Mouse (Mus musculus): ENCODE data around the gene Zc3h12d. TPM values are rescaled to one million over a fixed set of nuclear protein-coding genes. Genes with fewer than 3 reads are reported as not detected.

Gene Zc3h12d
- polyA plus RNA-seq, 1 experiment from 2014 or later = 0.05 TPM

DNA sequence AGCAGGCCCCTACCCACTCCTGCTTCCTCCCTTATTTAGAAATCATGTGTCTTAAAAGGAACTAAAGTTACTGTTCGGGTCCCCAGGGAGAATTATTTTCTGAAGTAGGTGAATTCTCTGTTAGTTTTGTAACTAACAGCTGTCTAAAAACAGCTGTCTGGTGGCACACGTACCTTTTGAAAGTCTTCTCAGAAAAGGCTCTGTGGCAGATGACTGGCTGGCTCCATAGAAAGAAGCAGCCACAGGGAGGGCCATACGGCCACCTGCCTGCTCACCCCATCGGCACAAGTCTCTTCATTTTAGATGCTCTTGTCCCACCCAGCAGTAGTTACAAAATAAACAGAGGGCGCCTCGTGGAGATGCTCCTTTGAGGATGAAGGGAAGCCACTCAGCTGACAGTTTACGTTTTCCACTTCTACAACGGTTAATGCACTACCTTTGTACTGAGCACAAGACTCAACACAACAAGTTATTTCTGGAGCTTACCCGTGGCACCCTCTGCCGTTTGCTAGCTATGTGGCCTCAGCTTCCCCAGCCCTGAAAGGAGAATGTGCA is 2.5 kb downstream of the Zc3h12d start:
- no peak overlapping the region for H3K4me3 ChIP-seq (ENCODE audit: low read depth, low read length)
- no peaks in the 10 kb centered on the region for H3K9me3 ChIP-seq (ENCODE audit: control insufficient read depth, low read length)
- no peaks in the 10 kb centered on the region for H3K4me1 ChIP-seq (replicated peaks; ENCODE audit: control insufficient read depth, insufficient read depth, low read length)
- WGBS = 76% methylated on average over 10 of the region's 10 CpGs
- H3K4me2 ChIP-seq (replicated peaks; ENCODE audit: low read depth, low read length) = no peak overlapping the region
- no peaks in the 10 kb centered on the region for H3K36me3 ChIP-seq (ENCODE audit: control insufficient read depth, insufficient read depth, low read length)
- DNase-seq (ENCODE audit: low spot score) (no peak), ATAC-seq (ENCODE audit: low FRiP score) (no peak)
- H3K27ac ChIP-seq (ENCODE audit: low read depth, low read length) = no peak overlapping the region
- H3K27me3 ChIP-seq (ENCODE audit: control insufficient read depth, insufficient read depth, low read length) = no peaks in the 10 kb centered on the region
- no peak overlapping the region for H3K9ac ChIP-seq (ENCODE audit: low read depth, low read length)

DNA sequence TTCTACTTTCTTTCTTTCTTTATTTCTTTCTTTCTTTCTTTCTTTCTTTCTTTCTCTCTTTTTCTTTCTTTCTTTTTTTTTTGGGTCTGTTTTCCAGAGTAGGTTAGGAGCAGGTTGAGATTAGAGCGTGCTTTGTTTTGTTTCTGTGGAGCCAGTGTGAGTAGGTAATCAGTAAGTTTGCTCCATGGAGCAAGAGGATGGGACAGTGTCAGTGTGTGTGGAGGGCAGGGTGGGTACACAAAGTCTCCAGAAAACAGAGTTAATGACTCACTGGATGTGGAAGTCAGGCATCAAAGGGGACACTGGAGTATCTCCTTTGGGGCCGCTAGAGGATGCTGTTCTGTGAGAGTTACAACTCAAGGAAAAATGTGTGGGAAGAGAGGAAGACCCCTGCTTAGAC is 4.6 kb downstream of the Zc3h12d start:
- Histone ChIP-seq H3K9ac (ENCODE audit: low read depth, low read length) (no peak overlapping the region), H3K4me2 (replicated peaks; ENCODE audit: low read depth, low read length) (no peak overlapping the region), H3K36me3 (ENCODE audit: control insufficient read depth, insufficient read depth, low read length) (no peaks in the 10 kb centered on the region), H3K4me1 (replicated peaks; ENCODE audit: control insufficient read depth, insufficient read depth, low read length) (no peaks in the 10 kb centered on the region), H3K9me3 (ENCODE audit: control insufficient read depth, low read length) (no peaks in the 10 kb centered on the region), H3K27ac (ENCODE audit: low read depth, low read length) (no peak overlapping the region), H3K27me3 (ENCODE audit: control insufficient read depth, insufficient read depth, low read length) (no peaks in the 10 kb centered on the region), H3K4me3 (ENCODE audit: low read depth, low read length) (no peak overlapping the region)
- ATAC-seq (ENCODE audit: low FRiP score) (no peak), DNase-seq (ENCODE audit: low spot score) (no peak)
- 70% methylated on average over 2 of the region's 2 CpGs for WGBS

DNA sequence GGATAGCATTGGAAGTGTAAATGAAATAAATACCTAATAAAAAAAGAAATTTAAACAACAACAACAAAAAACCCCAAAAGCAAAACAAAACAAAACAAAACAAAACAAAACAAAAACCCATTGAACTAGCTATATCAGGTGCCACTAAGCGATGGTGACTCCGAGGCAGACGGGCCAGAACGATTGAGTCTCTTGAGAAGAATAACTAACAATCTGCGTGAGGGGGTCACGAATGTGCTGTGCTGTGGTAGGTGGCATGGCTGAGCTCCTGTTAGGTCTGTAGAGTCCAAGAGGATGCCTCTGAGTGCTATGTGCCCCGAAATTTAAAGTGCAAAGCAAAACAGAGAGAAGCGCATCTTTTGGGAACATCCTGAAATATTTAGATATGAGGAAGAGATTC is 5.2 kb downstream of the Zc3h12d start:
- no peaks in the 10 kb centered on the region for H3K36me3 ChIP-seq (ENCODE audit: control insufficient read depth, insufficient read depth, low read length)
- H3K4me2 ChIP-seq (replicated peaks; ENCODE audit: low read depth, low read length) = no peak overlapping the region
- no peak overlapping the region for H3K4me3 ChIP-seq (ENCODE audit: low read depth, low read length)
- H3K9me3 ChIP-seq (ENCODE audit: control insufficient read depth, low read length) = no peaks in the 10 kb centered on the region
- no peaks in the 10 kb centered on the region for H3K4me1 ChIP-seq (replicated peaks; ENCODE audit: control insufficient read depth, insufficient read depth, low read length)
- H3K27ac ChIP-seq (ENCODE audit: low read depth, low read length) = no peak overlapping the region
- no peak for ATAC-seq (ENCODE audit: low FRiP score)
- no peak for DNase-seq (ENCODE audit: low spot score)
- H3K9ac ChIP-seq (ENCODE audit: low read depth, low read length) = no peak overlapping the region
- 89% methylated on average over 8 of the region's 8 CpGs for WGBS
- no peaks in the 10 kb centered on the region for H3K27me3 ChIP-seq (ENCODE audit: control insufficient read depth, insufficient read depth, low read length)

DNA sequence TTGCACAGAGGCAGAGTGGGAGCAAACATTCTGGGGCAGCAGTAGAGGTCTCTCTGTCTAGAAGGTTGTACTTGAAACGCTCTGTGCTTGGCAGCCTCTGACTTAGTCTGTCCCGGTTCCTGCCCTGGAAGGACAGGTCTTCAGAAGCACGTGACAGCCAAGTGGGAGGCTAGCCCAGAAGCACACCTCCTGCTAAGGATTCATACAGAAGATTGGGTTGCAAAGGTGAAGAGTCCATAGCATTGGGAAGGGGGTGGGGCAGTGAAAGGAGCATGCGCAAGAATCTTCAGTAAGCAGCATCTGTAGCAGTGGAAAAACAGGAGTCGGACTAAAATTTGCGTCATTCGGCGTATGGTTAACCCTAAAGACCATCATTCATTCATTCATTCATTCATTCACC is 5.8 kb downstream of the Zc3h12d start:
- no peak overlapping the region for H3K4me2 ChIP-seq (replicated peaks; ENCODE audit: low read depth, low read length)
- DNase-seq (ENCODE audit: low spot score) = no peak
- no peak overlapping the region for H3K9ac ChIP-seq (ENCODE audit: low read depth, low read length)
- no peaks in the 10 kb centered on the region for H3K27me3 ChIP-seq (ENCODE audit: control insufficient read depth, insufficient read depth, low read length)
- WGBS = 91% methylated on average over 8 of the region's 8 CpGs
- H3K36me3 ChIP-seq (ENCODE audit: control insufficient read depth, insufficient read depth, low read length) = no peaks in the 10 kb centered on the region
- H3K4me1 ChIP-seq (replicated peaks; ENCODE audit: control insufficient read depth, insufficient read depth, low read length) = no peaks in the 10 kb centered on the region
- no peaks in the 10 kb centered on the region for H3K9me3 ChIP-seq (ENCODE audit: control insufficient read depth, low read length)
- no peak overlapping the region for H3K4me3 ChIP-seq (ENCODE audit: low read depth, low read length)
- no peak overlapping the region for H3K27ac ChIP-seq (ENCODE audit: low read depth, low read length)
- ATAC-seq (ENCODE audit: low FRiP score) = no peak

DNA sequence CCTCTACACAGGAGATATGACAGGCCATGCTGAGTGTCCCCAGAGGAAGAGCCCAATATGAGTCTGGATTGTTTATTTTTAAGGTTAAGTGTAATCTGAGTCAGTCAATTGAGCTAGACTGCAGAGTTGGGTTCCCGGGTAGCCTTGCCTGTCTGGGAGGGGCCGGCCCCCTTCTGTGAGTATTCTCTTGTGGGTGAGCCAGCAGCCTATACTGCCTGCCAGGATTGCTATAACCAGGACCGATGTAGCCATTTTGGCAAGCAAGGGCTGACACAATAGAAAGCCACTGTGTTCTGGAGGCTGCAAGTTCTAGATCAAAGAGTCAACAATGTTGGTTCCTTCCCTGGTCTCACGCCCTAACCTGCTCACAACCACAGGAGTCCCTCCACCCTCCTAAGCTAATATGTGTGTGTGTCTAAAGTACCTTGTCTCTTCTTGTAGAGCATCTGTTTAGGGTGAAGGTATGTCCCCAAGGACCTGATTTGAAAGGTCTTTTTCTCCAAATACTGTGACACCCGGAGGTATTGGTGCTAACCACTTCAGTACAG is 6.7 kb downstream of the Zc3h12d start:
- Histone ChIP-seq H3K4me3 (ENCODE audit: low read depth, low read length) (no peak overlapping the region), H3K36me3 (ENCODE audit: control insufficient read depth, insufficient read depth, low read length) (no peaks in the 10 kb centered on the region), H3K9me3 (ENCODE audit: control insufficient read depth, low read length) (no peaks in the 10 kb centered on the region), H3K27ac (ENCODE audit: low read depth, low read length) (no peak overlapping the region), H3K4me1 (replicated peaks; ENCODE audit: control insufficient read depth, insufficient read depth, low read length) (no peaks in the 10 kb centered on the region), H3K27me3 (ENCODE audit: control insufficient read depth, insufficient read depth, low read length) (no peaks in the 10 kb centered on the region), H3K4me2 (replicated peaks; ENCODE audit: low read depth, low read length) (no peak overlapping the region), H3K9ac (ENCODE audit: low read depth, low read length) (no peak overlapping the region)
- ATAC-seq (ENCODE audit: low FRiP score) = no peak
- 80% methylated on average over 5 of the region's 5 CpGs for WGBS
- DNase-seq (ENCODE audit: low spot score) = no peak

DNA sequence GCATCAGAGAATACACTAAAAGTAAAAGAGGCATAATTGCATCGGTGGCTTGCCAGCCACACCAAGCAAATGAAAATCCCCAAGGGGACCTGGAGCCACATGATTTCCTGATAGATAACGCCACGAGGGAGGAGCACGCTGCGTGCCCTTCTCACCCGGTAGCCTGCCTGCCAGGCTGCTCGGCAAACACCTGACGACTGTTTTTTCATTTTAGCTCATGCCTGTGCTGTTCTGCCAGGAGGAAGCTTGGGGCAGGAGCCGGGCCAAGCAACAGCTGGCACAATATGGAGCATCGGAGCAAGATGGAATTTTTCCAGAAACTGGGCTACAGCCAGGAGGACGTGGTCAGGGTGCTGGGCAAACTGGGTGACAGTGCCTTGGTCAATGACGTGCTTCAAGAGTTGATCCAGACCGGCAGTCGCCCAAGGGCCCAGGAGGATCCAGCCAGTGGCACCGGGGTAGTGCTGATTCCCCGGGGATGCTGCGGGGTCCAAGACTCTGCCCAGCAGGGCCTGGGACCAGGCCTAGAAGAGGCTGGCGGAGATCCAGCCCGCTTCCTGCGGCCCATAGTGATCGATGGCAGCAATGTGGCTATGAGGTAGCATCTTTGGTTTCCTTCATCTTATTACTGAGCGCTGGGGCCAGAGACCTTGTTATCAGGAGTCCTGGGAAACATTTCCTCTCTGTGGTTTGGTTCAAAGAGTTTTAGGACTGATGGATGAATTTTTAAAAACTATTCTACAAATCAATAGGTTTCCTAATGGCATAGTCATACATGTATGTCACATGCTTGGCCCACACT is 7.5 kb downstream of the Zc3h12d start:
- no peak for DNase-seq (ENCODE audit: low spot score)
- Histone ChIP-seq H3K4me2 (replicated peaks; ENCODE audit: low read depth, low read length) (no peak overlapping the region), H3K27me3 (ENCODE audit: control insufficient read depth, insufficient read depth, low read length) (no peaks in the 10 kb centered on the region), H3K4me1 (replicated peaks; ENCODE audit: control insufficient read depth, insufficient read depth, low read length) (no peaks in the 10 kb centered on the region), H3K9me3 (ENCODE audit: control insufficient read depth, low read length) (no peaks in the 10 kb centered on the region), H3K4me3 (ENCODE audit: low read depth, low read length) (no peak overlapping the region), H3K36me3 (ENCODE audit: control insufficient read depth, insufficient read depth, low read length) (no peaks in the 10 kb centered on the region), H3K27ac (ENCODE audit: low read depth, low read length) (no peak overlapping the region), H3K9ac (ENCODE audit: low read depth, low read length) (no peak overlapping the region)
- ATAC-seq (ENCODE audit: low FRiP score) = no peak
- 92% methylated on average over 22 of the region's 22 CpGs for WGBS

DNA sequence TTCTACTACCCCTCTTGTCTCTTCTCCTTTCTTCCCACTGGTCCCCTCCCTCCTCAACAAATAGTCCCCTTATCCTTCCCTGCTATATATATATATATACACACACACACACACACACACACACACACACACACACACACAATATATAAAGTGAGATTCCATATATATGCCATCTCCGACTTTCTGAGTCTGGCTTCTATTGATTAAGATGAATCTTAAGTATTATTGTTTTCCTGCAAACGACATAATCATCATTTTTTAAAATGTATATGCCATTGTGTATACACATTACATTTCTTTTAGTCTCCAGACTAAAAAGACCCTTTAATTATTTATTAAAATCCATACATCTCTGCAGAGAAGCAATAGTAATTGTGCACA is 8.1 kb downstream of the Zc3h12d start:
- H3K27me3 ChIP-seq (ENCODE audit: control insufficient read depth, insufficient read depth, low read length) = no peaks in the 10 kb centered on the region
- no peak overlapping the region for H3K27ac ChIP-seq (ENCODE audit: low read depth, low read length)
- no peaks in the 10 kb centered on the region for H3K4me1 ChIP-seq (replicated peaks; ENCODE audit: control insufficient read depth, insufficient read depth, low read length)
- DNase-seq (ENCODE audit: low spot score) = no peak
- no peak overlapping the region for H3K9ac ChIP-seq (ENCODE audit: low read depth, low read length)
- no peak overlapping the region for H3K4me3 ChIP-seq (ENCODE audit: low read depth, low read length)
- no peaks in the 10 kb centered on the region for H3K36me3 ChIP-seq (ENCODE audit: control insufficient read depth, insufficient read depth, low read length)
- no peak overlapping the region for H3K4me2 ChIP-seq (replicated peaks; ENCODE audit: low read depth, low read length)
- no peaks in the 10 kb centered on the region for H3K9me3 ChIP-seq (ENCODE audit: control insufficient read depth, low read length)
- WGBS = 81% methylated on average over 2 of the region's 2 CpGs
- ATAC-seq (ENCODE audit: low FRiP score) = no peak

DNA sequence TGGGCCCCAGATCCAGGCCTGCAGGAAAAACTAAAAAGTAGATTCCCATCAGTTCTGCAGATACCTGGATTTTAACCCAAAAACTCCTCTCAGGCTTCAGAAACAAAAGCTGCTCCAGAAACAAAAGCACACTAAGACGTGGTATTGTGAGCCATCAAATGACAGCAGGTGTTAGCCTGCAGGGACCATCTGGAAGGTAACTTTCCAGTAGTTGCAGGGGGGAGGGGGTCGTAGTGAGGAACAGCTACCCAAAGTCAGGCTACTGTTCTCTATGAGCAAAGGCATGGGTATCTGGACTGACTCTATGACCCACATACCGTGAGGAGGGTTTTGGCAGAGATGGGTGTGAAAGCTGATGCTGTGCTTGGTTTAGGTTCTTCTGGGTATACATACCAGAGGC is 8.5 kb downstream of the Zc3h12d start:
- Histone ChIP-seq H3K27me3 (ENCODE audit: control insufficient read depth, insufficient read depth, low read length) (no peaks in the 10 kb centered on the region), H3K27ac (ENCODE audit: low read depth, low read length) (no peak overlapping the region), H3K9ac (ENCODE audit: low read depth, low read length) (no peak overlapping the region), H3K9me3 (ENCODE audit: control insufficient read depth, low read length) (no peaks in the 10 kb centered on the region), H3K36me3 (ENCODE audit: control insufficient read depth, insufficient read depth, low read length) (no peaks in the 10 kb centered on the region), H3K4me2 (replicated peaks; ENCODE audit: low read depth, low read length) (no peak overlapping the region), H3K4me3 (ENCODE audit: low read depth, low read length) (no peak overlapping the region), H3K4me1 (replicated peaks; ENCODE audit: control insufficient read depth, insufficient read depth, low read length) (no peaks in the 10 kb centered on the region)
- WGBS = 69% methylated on average over 3 of the region's 3 CpGs
- ATAC-seq (ENCODE audit: low FRiP score) = no peak
- no peak for DNase-seq (ENCODE audit: low spot score)

DNA sequence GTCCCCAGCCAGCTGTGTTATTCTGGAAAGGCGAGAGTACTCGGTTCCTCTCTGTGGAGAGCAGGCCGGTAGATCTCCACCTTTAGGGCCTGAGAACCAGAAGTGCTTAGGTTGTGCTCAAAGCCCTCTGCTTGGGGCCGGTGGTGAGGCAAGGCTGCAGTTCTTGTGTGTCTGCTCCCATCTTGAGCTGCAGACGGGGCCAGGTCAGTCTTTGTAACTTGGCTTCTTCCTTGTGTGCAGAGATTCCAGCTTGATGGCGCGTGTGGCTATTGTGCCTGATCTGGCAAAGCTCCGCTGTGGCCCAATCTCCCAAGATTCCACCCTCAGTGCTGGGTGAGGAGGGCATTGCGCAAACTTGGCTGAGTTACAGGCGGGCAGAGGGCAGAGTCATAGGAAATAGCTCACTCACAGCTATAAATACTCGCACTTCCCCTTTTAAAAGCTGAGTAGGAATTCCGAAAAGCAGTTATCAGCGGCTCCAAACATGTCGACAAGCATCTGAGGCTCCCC is 9.4 kb downstream of the Zc3h12d start:
- H3K9me3 ChIP-seq (ENCODE audit: control insufficient read depth, low read length) = no peaks in the 10 kb centered on the region
- H3K4me2 ChIP-seq (replicated peaks; ENCODE audit: low read depth, low read length) = no peak overlapping the region
- 62% methylated on average over 14 of the region's 14 CpGs for WGBS
- H3K4me3 ChIP-seq (ENCODE audit: low read depth, low read length) = no peak overlapping the region
- no peak overlapping the region for H3K27ac ChIP-seq (ENCODE audit: low read depth, low read length)
- H3K27me3 ChIP-seq (ENCODE audit: control insufficient read depth, insufficient read depth, low read length) = no peaks in the 10 kb centered on the region
- no peak overlapping the region for H3K9ac ChIP-seq (ENCODE audit: low read depth, low read length)
- no peaks in the 10 kb centered on the region for H3K4me1 ChIP-seq (replicated peaks; ENCODE audit: control insufficient read depth, insufficient read depth, low read length)
- H3K36me3 ChIP-seq (ENCODE audit: control insufficient read depth, insufficient read depth, low read length) = no peaks in the 10 kb centered on the region
- ATAC-seq (ENCODE audit: low FRiP score) (no peak), DNase-seq (ENCODE audit: low spot score) (no peak)

Data from hindbrain, embryonic 11.5 days (tissue).